Mouse (Mus musculus) liver, embryonic 11.5 days (tissue): ENCODE results near the gene Ephb1. TPM values are rescaled to one million over a fixed set of nuclear protein-coding genes. Genes with fewer than 3 reads are reported as not detected.

Experiments used
- ATAC-seq: fragments of 200-750 bp; cut with Nextera tagmentation; replicated peaks from 2 replicates; pipeline ENCODE4 v1.8.0; 2017; ENCODE audit warnings: moderate number of reproducible peaks, mild to moderate bottlenecking, moderate TSS enrichment, moderate library complexity; ENCODE audit not compliant: low FRiP score
- DNase-seq: peaks from one replicate; pipeline ENCODE4 v3.0.0-alpha.2; 2017; ENCODE audit warnings: low spot score
- H3K27ac ChIP-seq: fragments of 300-500 bp; sonication (generic); 2 replicates; pipeline ENCODE4 v1.5.1; 2014; ENCODE audit warnings: mild to moderate bottlenecking, low read depth, low read length, control low read depth
- H3K27me3 ChIP-seq: fragments of 300-500 bp; sonication (generic); replicated peaks from 2 replicates; pipeline ENCODE4 v1.6.1; 2014; ENCODE audit warnings: low read length, mixed read lengths; ENCODE audit not compliant: control insufficient read depth, insufficient read depth
- H3K36me3 ChIP-seq: fragments of 300-500 bp; sonication (generic); 2 replicates; pipeline ENCODE4 v1.6.1; 2014; ENCODE audit warnings: mild to moderate bottlenecking, low read length, moderate library complexity, mixed read lengths; ENCODE audit not compliant: control insufficient read depth, insufficient read depth
- H3K4me1 ChIP-seq: fragments of 300-500 bp; sonication (generic); replicated peaks from 2 replicates; pipeline ENCODE4 v1.6.1; 2014; ENCODE audit warnings: low read length, mixed read lengths; ENCODE audit not compliant: control insufficient read depth, insufficient read depth
- H3K4me2 ChIP-seq: fragments of 300-500 bp; sonication (generic); 2 replicates; pipeline ENCODE4 v1.6.1; 2014; ENCODE audit warnings: mild to moderate bottlenecking, control low read depth, moderate library complexity
- H3K4me3 ChIP-seq: fragments of 300-500 bp; sonication (generic); 2 replicates; pipeline ENCODE4 v1.5.1; 2014; ENCODE audit warnings: low read depth, low read length, control low read depth
- H3K9ac ChIP-seq: fragments of 300-500 bp; sonication (generic); 2 replicates; pipeline ENCODE4 v1.6.1; 2014; ENCODE audit warnings: low read depth, low read length, control low read depth
- H3K9me3 ChIP-seq: fragments of 300-500 bp; sonication (generic); 2 replicates; pipeline ENCODE4 v1.6.1; 2016; ENCODE audit warnings: low read length, inconsistent platforms, mixed read lengths; ENCODE audit not compliant: control insufficient read depth
- WGBS: fragments of 180-500 bp; shearing (Covaris S2); extraction: QIAGEN DNeasy Blood & Tissue Kit; methylation state at CpG from one replicate; pipeline ENCODE4 v1.1.7; 2014; 5-methylcytosine and 5-hydroxymethylcytosine counted together
- polyA plus RNA-seq: library from polyadenylated mRNA; unstranded; fragments of >200 nt; fragmentation: Nextera tagmentation; extraction: Ambion mirVana; gene quantifications from 2 replicates; pipeline ENCODE4 v1.2.1, GENCODE M21; 2014

Gene Ephb1
- polyA plus RNA-seq, 1 experiment from 2014 or later, result 0.70 TPM

GRCm38 (mm10) chr9:101994086-101994485 is 360.4 kb downstream of the Ephb1 start:
- DNase-seq (no peak), ATAC-seq (no peak)
- H3K9ac ChIP-seq, result no peak overlapping the region
- H3K4me3 ChIP-seq, result no peak overlapping the region
- no peaks in the 10 kb centered on the region for H3K27me3 ChIP-seq
- H3K9me3 ChIP-seq, result no peaks in the 10 kb centered on the region
- H3K4me2 ChIP-seq, result no peak overlapping the region
- peaks cover 33% of the 10 kb centered on the region for H3K4me1 ChIP-seq
- WGBS, result 76% methylated on average over 2 of the region's 2 CpGs
- no peak overlapping the region for H3K27ac ChIP-seq
- no peaks in the 10 kb centered on the region for H3K36me3 ChIP-seq

- no peak for ATAC-seq
- H3K27me3 ChIP-seq, result no peaks in the 10 kb centered on the region
- H3K9ac ChIP-seq, result no peak overlapping the region
- no peak overlapping the region for H3K4me2 ChIP-seq
- H3K27ac ChIP-seq, result no peak overlapping the region
- 82% methylated on average over 12 of the region's 12 CpGs for WGBS
- no peak overlapping the region for H3K4me3 ChIP-seq
- no peaks in the 10 kb centered on the region for H3K9me3 ChIP-seq
- DNase-seq, result no peak
- peaks cover 23% of the 10 kb centered on the region for H3K4me1 ChIP-seq
- no peaks in the 10 kb centered on the region for H3K36me3 ChIP-seq
Measured at GRCm38 (mm10) chr9:101990836-101991235, 363.7 kb downstream of the Ephb1 start.

GRCm38 (mm10) chr9:101990032-101990431 is 364.5 kb downstream of the Ephb1 start:
- Histone ChIP-seq H3K9ac (no peak overlapping the region), H3K36me3 (no peaks in the 10 kb centered on the region), H3K4me2 (peak overlapping the region; percentile 13; the same call in 1 of the 2 replicates), H3K4me3 (no peak overlapping the region), H3K4me1 (peaks cover 17% of the 10 kb centered on the region), H3K27me3 (no peaks in the 10 kb centered on the region), H3K9me3 (no peaks in the 10 kb centered on the region), H3K27ac (no peak overlapping the region)
- WGBS, result 83% methylated on average over 6 of the region's 6 CpGs
- ATAC-seq, result no peak
- DNase-seq, result no peak

GRCm38 (mm10) chr9:101986910-101987309 is 367.6 kb downstream of the Ephb1 start:
- H3K36me3 ChIP-seq, result no peaks in the 10 kb centered on the region
- no peak overlapping the region for H3K4me2 ChIP-seq
- H3K27ac ChIP-seq, result no peak overlapping the region
- peaks cover 10% of the 10 kb centered on the region; the same call in 1 of the 2 replicates for H3K4me1 ChIP-seq
- ATAC-seq (peak; percentile 71), DNase-seq (no peak)
- no peak overlapping the region for H3K4me3 ChIP-seq
- no peaks in the 10 kb centered on the region for H3K27me3 ChIP-seq
- 72% methylated on average over 2 of the region's 2 CpGs for WGBS
- H3K9me3 ChIP-seq, result no peaks in the 10 kb centered on the region
- no peak overlapping the region for H3K9ac ChIP-seq

- no peak for ATAC-seq
Measured at GRCm38 (mm10) chr9:101982378-101982777, 372.1 kb downstream of the Ephb1 start.

GRCm38 (mm10) chr9:101981161-101981560 is 373.3 kb downstream of the Ephb1 start:
- 80% methylated on average over 2 of the region's 2 CpGs for WGBS
- no peaks in the 10 kb centered on the region for H3K27me3 ChIP-seq
- no peak overlapping the region for H3K9ac ChIP-seq
- no peak overlapping the region for H3K4me2 ChIP-seq
- ATAC-seq, result no peak
- H3K4me1 ChIP-seq, result no peaks in the 10 kb centered on the region
- no peaks in the 10 kb centered on the region for H3K9me3 ChIP-seq
- no peaks in the 10 kb centered on the region for H3K36me3 ChIP-seq
- H3K4me3 ChIP-seq, result no peak overlapping the region
- DNase-seq, result no peak
- H3K27ac ChIP-seq, result no peak overlapping the region

More at GRCm38 (mm10) chr9:101982378-101982777, 372.1 kb downstream of the Ephb1 start:
- Histone ChIP-seq H3K4me3 (no peak overlapping the region), H3K9me3 (no peaks in the 10 kb centered on the region), H3K27ac (no peak overlapping the region), H3K27me3 (no peaks in the 10 kb centered on the region), H3K36me3 (no peaks in the 10 kb centered on the region), H3K4me1 (no peaks in the 10 kb centered on the region), H3K4me2 (no peak overlapping the region), H3K9ac (no peak overlapping the region)
- no peak for DNase-seq
- 80% methylated on average over 7 of the region's 7 CpGs for WGBS

- H3K9me3 ChIP-seq, result no peaks in the 10 kb centered on the region
- no peak overlapping the region for H3K27ac ChIP-seq
- no peaks in the 10 kb centered on the region for H3K4me1 ChIP-seq
- WGBS, result 87% methylated on average over 4 of the region's 4 CpGs
- no peak overlapping the region for H3K4me3 ChIP-seq
- H3K27me3 ChIP-seq, result no peaks in the 10 kb centered on the region; the same call in 1 of the 2 replicates
- ATAC-seq (no peak), DNase-seq (no peak)
- no peak overlapping the region for H3K4me2 ChIP-seq
- no peaks in the 10 kb centered on the region for H3K36me3 ChIP-seq
- H3K9ac ChIP-seq, result no peak overlapping the region
Measured at GRCm38 (mm10) chr9:101976884-101977465, 377.5 kb downstream of the Ephb1 start.

- H3K4me1 ChIP-seq, result no peaks in the 10 kb centered on the region
- H3K9ac ChIP-seq, result no peak overlapping the region
- H3K27me3 ChIP-seq, result no peaks in the 10 kb centered on the region; the same call in 1 of the 2 replicates
- no peak for DNase-seq
- H3K36me3 ChIP-seq, result no peaks in the 10 kb centered on the region
- H3K9me3 ChIP-seq, result no peaks in the 10 kb centered on the region
- H3K27ac ChIP-seq, result no peak overlapping the region
- ATAC-seq, result no peak
- no peak overlapping the region for H3K4me2 ChIP-seq
- H3K4me3 ChIP-seq, result no peak overlapping the region
- 34% methylated on average over 8 of the region's 8 CpGs for WGBS
Measured at GRCm38 (mm10) chr9:101972314-101972713, 382.2 kb downstream of the Ephb1 start.

GRCm38 (mm10) chr9:101971806-101972205 is 382.7 kb downstream of the Ephb1 start:
- no peak for DNase-seq
- Histone ChIP-seq H3K27ac (no peak overlapping the region), H3K4me1 (no peaks in the 10 kb centered on the region), H3K4me3 (no peak overlapping the region), H3K9me3 (no peaks in the 10 kb centered on the region), H3K9ac (no peak overlapping the region), H3K27me3 (no peaks in the 10 kb centered on the region; the same call in 1 of the 2 replicates), H3K36me3 (no peaks in the 10 kb centered on the region), H3K4me2 (no peak overlapping the region)
- WGBS, result 31% methylated on average over 6 of the region's 6 CpGs
- ATAC-seq, result peak; percentile 26; the same call in 1 of the 2 replicates
